Mouse (Mus musculus): ENCODE data around the gene Zfp51.
"Not testable (repeated sequence)": the region's sequence is repeated elsewhere in the genome, so short reads cannot be mapped to it uniquely, and the experiment has no call there.

Zfp51 gene

DNA sequence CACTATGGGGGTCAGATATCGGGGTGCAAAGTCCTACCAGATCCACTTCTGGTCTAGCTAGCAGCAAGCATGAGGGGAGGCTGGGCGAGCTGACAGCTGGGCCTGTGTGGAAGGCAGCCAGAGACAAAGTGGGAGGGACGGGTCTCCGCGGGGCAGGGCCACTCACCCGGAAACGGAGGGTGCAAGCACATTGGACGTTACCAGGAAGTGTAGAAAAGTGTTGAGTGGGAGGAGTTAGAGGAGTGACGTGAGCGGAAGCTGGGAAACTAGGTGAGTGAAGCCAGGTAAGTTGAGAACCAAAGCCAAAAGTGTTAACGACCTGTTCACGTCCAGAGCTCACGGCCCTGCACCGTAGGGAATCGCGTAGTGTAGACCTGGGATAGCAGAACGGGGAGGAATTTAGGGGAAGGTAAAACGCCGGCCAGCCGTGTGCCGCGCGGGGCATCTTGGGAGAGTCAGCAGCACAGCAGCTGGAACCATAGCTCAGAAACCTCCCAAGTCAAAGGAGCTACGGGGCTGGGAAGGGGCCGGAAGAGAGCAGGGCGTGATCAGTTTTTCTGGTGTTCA, at the start of gene Zfp51:
Gene Zfp51 (plus strand): TSS at position 237 of the 567 bp plus-strand sequence.
- DNase-seq (ENCODE audit: low spot score), result peak; percentile 93

DNA sequence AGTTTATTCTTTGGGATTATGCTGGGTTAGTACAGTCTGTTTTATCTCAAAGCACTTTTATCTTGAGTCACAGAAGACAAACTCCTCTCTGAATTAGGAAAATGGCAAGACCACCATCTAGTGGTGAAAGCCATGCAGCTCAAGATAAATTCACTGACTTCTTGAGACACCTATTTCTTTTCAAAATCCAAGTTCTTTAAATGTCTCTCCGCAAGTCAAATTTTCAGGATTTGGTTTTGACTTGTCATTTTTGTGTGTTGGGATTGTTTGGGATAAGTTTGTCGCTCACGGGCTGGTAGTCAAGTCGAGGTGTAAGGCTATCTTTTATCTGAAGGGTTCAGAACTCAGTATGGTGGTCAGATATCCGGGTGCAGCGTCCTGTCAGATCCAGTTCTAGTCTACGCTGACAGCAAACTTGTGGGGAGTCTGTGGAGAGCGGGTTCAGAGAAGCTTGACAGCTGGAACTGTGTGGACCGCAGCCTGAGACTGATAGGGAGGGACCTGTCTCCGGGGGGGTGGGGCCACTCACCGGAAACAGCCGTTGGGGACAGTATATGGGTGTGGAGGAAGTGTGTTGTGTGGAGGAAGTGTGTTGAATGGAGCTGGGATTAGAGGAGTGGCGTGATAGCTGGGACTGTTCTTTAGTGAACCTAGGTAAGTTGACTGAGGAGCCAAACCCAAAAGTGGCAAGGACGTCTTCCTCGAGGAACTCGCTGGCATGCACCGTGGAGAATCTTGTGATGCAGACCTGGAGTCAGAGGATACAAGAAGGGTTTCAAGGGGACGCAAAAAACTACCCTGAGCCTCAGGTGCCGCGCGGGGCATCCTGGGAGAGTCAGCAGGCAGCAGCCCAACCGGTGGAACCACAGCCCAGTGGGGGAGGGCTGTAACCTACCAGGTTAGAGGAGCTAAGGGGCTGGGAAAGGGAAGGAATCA, 27.2 kb upstream of the Zfp51 start, which contains the start of gene Zfp54:
Gene Zfp54 (plus strand): TSS at position 564 of the 936 bp plus-strand sequence.
- DNase-seq (ENCODE audit: low spot score), result peak; percentile 83

DNA sequence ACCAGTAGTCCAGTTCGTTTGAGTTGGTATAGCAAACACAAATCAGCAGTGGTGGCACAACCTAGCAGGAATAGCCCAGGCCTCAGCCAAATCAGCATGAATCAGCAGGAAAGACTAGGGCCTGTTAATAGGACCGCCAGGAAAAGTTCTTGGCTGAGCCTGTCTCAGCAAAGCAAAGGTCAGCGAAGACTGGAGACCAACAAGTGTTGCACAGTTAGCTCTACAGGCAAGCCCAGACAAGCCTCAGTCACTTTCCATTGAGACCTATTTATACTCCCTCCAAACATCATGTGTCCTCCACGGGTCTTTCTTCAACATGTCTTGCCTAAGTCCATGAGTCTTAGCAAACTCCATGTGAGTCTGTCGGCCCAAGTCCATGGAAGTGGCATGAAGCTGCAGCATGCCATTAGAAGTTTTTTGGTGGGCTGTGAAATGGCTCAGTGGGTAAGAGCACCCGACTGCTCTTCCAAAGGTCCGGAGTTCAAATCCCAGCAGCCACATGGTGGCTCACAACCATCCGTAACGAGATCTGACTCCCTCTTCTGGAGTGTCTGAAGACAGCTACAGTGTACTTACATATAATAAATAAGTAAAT, 11.3 kb upstream of the Zfp51 start:
- DNase-seq (ENCODE audit: low spot score), result not testable (repeated sequence)

DNA sequence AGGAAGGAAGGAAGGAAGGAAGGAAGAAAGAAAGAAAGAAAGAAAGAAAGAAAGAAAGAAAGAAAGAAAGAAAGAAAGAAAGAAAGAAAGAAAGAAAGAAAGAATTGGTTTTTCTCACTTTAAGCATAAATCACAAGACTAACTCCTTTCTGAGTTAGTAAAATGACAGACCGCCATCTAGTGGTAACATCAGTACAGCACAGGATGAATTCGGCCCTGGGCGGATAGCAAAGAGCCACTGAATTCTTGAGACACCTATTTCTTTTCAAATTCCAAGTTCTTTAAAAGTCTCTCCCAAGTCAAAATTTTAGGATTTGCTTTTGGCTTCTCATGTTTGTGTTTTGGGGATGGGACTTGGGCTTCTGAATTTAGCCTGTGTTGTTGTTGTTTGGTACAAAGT, 505 bp upstream of the Zfp51 start:
- DNase-seq (ENCODE audit: low spot score), result peak; percentile 92

DNA sequence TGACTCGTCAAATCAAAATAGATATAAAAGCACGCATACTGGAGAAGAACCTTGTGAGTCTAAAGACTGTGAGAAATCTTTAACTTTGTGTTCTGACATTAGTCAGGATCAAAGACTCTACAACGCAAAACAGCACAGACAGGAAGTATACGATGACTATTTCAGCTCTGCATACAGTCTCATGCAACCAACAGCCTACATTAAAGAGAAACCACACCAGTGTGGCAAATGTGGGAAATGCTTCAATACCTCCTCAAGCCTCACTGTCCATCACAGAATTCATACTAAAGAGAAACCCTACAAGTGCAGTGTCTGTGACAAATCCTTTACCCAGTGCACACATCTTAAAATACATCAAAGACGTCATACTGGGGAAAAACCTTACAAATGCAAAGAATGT, 13.4 kb downstream of the Zfp51 start:
- DNase-seq (ENCODE audit: low spot score), result no peak

DNA sequence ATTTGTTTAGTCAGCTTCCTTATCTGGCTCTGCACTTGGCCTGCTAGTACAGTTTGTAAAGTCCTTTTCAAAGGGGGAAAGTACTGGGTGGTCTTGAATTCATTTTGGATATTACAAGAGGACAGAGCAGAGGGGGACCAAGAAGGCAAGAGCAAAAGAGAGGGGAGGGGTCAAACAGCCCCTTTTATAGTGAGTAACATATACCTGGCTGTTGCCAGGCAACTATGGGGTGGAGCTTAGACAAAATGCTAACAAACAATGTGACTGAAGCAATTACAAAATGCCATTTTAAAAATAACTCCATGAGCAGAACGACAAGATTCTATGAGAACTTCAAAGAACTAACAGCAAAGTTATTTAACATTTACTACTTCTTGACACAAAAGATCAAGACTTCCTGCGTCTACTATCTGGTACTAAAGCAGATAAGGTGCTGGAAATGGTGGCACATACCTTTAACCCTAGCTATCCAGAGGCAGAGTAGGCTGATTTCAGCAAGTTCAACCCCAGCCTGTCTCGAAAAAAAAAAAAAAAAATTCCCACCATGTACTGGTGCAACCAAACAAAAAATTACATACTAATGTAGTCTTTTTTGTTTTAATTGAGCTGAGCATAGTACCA, 22.0 kb downstream of the Zfp51 start:
- no peak for DNase-seq (ENCODE audit: low spot score)

DNA sequence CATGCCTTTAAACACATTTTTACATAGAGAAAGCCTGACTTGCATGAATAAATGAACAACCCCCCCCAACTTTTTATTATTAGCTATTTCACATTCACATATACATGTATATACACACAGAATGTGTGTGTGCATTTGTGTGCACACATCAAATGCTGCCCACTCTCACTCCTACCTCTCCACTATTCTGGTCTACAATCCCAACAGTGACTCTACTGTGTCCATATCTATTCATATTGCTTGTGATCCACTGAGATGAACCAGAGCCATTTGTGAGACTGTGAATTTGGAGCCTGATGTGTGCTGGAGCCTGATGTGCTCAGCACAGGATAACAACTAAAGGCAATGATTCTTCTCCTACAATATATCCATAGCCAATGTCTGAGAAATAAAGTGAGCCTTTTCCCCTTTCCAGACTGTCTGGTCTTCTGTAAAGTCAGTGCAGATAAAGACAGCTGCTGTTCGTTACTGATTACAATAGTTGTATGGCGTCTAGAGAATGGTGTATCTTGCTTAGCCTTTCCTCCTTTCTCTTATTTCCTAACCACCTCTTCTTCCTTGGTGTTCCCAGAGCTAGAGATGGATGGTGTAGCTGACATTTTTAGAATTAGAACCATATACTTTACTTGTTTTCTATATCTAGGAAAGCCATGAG, 22.6 kb downstream of the Zfp51 start:
- peak; percentile 5 for DNase-seq (ENCODE audit: low spot score)

DNA sequence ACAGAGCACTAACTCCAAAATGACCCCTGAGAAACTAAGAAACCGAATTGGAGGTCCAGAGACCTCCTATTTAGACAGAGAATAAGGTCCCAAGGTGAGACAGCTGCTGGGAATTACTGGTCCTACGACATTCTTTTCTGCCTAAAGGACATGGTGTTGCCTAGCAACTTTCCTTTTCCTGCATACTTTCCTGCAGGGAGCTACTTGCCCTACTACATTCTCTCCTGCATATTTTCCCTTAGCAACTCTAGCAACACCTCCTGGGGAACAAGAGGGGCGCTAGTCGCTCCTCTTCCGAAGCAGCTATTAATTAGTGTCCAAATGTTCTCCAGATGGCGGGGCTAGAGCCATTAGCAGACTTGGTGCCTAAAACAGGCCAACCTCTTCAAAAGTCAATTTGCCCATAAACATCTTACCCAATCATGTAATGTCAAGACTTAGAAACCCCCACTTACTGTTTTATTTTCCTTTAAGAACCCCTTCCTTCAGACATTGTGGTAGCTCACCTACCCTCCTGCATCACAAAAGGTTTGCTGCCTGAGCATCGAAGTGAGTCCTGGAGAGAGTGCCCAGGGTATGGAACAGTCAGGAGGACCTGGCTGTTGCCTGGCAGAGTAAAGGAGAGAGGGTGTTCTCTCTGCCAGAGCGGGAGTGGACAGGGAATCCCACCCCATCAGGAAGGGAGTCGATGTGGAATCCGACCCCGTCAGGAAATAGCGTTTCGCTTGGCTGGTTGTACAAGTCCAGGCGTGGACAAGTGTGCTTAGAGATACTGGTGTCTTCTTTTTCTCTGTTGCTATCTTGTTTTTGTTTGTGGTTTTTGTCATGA, 23.4 kb downstream of the Zfp51 start:
- DNase-seq (ENCODE audit: low spot score), result peak; percentile 63

DNA sequence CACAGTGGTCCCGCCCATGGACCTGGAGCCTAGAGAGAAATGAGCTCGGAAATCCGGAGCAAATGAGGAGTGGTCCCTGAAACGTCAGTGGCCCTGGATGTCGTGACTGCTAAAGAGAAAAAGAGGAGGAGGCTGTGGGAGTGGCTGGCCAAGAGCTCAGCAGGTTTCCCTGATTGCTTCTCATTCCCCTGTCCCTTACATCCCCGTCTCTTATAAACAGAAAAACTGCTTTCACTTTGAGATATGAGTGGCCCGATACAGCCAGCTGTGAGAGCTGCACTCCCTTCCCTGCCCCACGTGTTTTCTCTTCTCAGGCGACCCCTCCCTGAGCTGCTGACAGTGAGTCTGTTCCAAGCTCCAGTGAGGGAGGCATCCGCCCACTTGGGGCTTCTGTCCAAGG, 24.6 kb downstream of the Zfp51 start:
- not testable (repeated sequence) for DNase-seq (ENCODE audit: low spot score)

DNA sequence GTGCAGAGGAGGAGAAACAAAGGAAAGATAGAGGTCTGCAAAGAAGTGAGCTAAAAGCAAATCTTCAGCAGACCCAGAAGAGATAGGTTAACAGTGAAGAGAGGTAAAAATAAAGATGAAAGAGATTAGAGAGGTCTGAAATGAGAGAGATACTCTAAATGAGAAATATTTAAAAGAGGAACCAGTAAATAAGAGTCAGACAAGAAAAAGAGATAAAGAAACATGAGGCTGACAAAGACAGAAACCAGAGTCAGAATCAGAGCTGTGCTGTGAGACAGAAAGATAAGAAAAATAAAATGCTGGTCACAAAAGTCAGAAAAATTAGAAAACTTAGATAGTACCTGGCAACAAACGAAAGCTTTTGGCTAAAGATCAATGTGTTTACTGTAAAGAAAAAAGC, 25.1 kb downstream of the Zfp51 start:
- not testable (repeated sequence) for DNase-seq (ENCODE audit: low spot score)

DNA sequence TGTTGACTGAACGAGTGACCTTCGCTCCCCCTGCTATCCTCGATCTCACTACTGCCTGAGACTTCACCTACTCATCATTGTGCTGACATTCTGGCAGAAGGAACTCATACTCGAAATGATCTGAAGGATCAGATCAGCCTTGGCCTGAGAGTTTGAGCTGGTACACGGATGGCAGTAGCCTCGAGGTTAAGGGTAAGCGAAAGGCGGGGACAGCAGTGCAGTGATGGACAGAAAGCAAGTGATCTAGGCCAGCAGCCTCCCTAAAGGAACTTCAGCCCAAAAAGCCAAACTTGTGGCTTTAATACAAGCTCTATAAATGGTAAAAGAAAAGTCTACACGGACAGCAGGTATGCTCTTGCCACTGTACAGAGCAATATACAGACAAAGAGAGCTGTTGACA, 26.2 kb downstream of the Zfp51 start:
- DNase-seq (ENCODE audit: low spot score), result not testable (repeated sequence)

DNA sequence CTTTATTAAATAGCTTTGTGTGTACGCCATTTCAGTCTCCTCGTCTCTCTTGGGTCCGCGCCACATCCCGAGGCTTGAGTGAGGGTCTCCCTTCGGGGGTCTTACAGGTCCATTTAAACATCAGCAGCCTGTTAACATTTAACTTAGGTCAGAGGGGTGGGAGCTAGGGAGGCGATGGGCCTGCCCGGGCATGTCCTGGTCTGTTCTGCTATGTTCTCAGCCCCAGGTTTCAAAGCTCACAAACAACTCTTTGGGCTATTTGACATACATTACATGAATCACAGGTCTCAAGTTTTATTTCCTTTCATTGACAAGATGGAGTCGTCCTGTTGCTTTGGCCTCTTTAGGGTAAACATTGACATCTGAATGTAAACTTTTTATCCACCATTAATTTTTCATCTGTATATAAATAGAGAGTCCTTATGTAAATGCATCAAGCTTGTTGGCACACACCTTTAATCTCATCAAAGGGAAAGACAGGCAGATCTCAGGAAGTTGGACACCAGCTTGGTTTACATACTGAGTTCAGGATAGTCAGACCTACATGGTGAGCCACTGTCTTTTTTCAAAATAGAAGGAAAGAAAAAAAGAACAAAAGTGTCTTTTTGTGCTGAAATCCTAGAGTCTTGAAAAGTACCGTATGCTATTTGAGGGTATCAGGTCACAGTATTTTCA, 28.1 kb downstream of the Zfp51 start:
- DNase-seq (ENCODE audit: low spot score), result not testable (repeated sequence)

DNA sequence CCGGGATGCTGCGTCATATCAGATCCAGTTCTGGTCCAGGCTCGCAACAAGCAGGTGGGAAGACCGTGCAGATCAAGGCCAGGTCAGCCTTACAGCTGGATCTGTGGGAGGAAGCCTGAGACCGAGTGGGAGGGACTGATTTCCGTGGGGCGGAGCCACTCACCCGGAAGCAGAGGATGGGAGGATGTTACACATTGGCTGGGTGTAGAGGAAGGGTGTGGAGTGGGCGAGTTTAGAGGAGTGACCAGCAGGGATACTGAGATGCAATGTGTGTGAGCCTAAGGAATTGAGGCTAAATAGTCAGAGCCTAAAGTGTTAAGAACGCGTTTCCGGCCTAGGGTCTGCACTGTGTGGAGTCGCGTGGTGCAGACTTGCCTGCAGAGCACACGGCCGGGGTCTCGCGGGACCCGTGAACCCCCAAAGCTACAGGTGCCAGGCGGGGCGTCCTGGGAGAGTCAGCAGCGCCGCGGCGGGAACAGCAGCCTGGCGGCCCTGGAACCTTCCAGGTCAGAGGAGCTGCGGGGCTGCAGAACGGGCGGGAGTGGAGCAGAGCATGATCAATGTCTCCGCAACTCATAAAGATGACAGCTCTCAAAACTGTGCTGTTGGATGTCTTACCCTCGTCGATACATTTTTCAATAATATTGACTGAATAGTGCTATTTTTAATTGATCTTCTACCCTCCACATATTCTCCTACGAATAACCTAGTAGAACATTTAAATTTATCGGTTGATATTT, 38.8 kb downstream of the Zfp51 start, which contains the start of gene Zfp53:
Gene Zfp53 (plus strand): TSS at position 239 of the 740 bp plus-strand sequence.
- peak; percentile 91 for DNase-seq (ENCODE audit: low spot score)

DNA sequence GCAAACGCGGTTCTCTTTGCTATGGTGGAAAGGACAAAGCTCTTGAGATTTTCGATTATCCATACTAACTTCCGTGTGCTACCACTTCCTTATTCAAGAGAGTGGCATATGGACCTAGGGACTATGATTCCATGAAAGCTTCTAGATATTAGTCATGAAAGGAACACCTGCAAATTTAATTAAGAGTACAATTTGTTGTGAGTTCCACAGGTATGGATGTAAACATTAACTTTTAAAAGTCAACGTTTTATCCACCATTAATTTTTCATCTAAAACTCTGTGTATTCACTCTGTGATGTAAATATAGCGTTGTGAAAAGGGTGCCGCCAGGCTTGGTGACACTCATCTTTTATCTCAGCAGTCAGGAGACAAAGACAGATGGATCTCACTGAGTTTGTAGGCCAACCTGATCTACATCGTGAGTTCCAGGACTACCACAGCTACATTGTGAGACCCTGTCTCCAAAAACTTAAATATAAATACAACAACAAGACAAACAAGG, 39.4 kb downstream of the Zfp51 start:
- DNase-seq (ENCODE audit: low spot score), result no peak

DNA sequence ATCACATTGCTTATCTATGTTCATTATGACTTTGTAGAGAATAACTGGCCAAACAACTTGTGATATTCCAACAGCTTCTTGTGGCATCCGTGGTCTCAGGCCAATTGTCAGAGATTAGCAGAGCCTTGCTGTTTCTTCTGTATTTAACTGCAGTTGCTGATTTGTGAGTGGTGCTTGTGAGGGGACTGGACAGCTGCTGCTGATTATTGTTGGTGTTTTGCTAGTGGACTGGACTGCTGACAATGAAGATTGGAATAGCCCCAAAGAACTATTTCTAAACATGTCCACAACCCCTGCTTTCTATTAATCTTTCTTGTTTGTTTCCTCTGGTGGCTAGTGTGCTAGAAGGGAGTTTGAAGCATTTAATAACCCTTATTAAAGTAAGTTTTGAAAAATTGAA, 51.2 kb downstream of the Zfp51 start:
- DNase-seq (ENCODE audit: low spot score), result no peak

DNA sequence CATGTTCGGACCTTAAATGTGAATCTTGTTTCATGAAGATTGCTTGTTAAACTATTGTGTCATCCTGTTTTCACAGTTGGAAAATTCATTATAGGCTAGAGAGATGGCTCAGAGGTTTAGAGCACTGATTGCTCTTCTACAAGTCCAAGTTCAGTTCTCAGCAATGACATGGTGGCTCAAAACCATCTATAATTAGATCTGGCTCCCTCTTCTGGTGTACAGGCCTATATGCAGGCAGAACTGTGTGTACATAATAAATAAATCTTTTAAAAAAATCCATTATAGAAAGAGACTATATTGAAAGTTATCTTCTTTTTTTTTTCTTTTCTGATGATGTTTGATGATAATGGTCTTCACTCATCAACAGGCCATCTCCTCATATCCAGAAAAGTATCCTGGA, 54.4 kb downstream of the Zfp51 start:
- no peak for DNase-seq (ENCODE audit: low spot score)

DNA sequence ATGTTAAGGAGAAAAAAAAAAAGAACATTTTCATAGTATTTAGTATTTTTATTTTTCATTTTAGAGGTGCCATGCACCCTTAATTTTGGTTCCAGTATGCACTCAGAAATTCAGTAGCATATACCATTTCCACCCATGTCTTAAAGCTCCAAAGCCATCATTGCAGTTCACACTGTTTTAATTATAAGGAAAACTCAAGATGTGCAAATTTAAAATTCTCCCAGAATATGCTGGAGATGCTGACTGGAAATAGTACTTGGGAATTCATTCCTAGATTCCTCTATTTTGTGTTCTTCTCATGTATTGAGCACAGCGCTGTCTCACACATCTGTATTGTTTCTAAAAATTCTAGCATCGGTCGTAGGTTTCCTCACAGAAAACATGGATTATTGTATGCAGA, 56.1 kb downstream of the Zfp51 start:
- no peak for DNase-seq (ENCODE audit: low spot score)

DNA sequence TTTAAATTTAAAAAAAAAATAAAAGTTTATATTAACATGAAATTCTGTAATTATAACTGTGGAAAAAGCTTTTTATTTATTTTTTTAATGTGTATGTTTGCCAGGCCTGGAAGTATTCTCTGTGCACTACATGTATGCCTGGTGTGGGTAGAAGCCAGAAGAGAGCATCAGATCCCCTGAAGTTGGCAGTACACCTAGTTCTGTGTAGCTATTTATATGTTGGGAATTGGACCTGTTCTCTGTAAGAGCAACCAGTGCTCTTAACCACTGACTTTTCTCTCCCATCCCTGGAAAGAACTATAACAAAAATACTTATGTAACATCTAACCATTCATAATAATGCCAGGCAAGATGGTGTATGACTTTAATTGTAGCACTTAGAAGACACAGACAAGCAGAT, 59.6 kb downstream of the Zfp51 start:
- no peak for DNase-seq (ENCODE audit: low spot score)
